9 mouse cellular contexts compared by ENCODE assay signal in the genomic region with DNA sequence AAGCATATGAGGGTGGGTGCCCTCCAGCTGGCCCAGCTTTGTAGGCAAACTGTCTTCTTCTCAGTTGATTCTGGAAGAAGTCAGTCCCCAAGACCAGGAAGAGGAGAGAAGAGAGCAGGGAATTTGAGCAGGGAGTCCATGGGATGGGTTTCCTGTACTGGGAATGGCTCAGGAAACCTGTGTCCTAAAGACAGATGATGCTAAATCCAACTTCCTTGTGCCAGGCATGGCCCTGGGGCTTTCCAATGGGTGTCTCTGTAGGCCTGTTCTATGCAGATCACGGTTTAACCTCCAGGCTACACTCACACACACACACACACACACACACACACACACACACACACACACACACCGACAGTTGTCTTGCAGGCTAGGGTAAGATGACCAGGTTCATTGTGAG.
"Had no signal": no experiment of that assay in that cellular context is flagged by ENCODE, and none has a peak within 500 bp of the region (broad histone marks: within the 10 kb centered on the region; RNA-seq: fewer than 3 reads in every experiment).

No protein-coding gene starts in this region.

- H3K27me3 ChIP-seq: midbrain, embryonic 13.5 days had no signal

- H3K4me2 ChIP-seq: liver, embryonic 12.5 days; midbrain, embryonic 13.5 days had no signal

- H3K4me3 ChIP-seq: left cerebral cortex, adult 2 months; limb, embryonic 10.5 days; liver, embryonic 12.5 days; midbrain, embryonic 13.5 days had no signal

- H3K9ac ChIP-seq: liver, embryonic 12.5 days; midbrain, embryonic 13.5 days had no signal

- DNase-seq: right cerebral cortex, postnatal 14 days; thymus, postnatal 36 days had no signal

- H3K36me3 ChIP-seq: limb, embryonic 10.5 days; liver, embryonic 12.5 days; midbrain, embryonic 13.5 days had no signal

- ATAC-seq: hindbrain, embryonic 16.5 days; inflammation-experienced regulatory T-cells, adult 6 months; intestine, postnatal 0 days; liver, embryonic 12.5 days; midbrain, embryonic 13.5 days had no signal

- H3K27ac ChIP-seq: left cerebral cortex, adult 2 months; limb, embryonic 10.5 days; liver, embryonic 12.5 days; midbrain, embryonic 13.5 days had no signal
